Mouse (Mus musculus) liver, embryonic 14.5 days (tissue): ENCODE measurements around the gene Dusp7. TPM values are rescaled to one million over a fixed set of nuclear protein-coding genes. Genes with fewer than 3 reads are reported as not detected.

Experiments
- ATAC-seq: fragments of 200-750 bp; cut with Nextera tagmentation; 2 replicates; pipeline ENCODE4 v1.8.0; 2017; ENCODE audit warnings: moderate number of reproducible peaks, mild to moderate bottlenecking, moderate library complexity; ENCODE audit not compliant: insufficient read depth
- DNase-seq, 3 experiments: peaks; one replicate each; pipeline ENCODE4 v3.0.0-alpha.2; 2012 to 2013; ENCODE audit warnings: low read depth in 3 of 3, low spot score in 3 of 3
- H3K27ac ChIP-seq: fragments of 300-500 bp; sonication (generic); 2 replicates; pipeline ENCODE4 v1.5.1; 2014; ENCODE audit warnings: moderate library complexity, mild to moderate bottlenecking, control low read depth, inconsistent platforms
- H3K27me3 ChIP-seq: fragments of 300-500 bp; sonication (generic); 2 replicates; pipeline ENCODE4 v1.6.1; 2014; ENCODE audit warnings: mild to moderate bottlenecking, low read length, moderate library complexity; ENCODE audit not compliant: control insufficient read depth, insufficient read depth
- H3K36me3 ChIP-seq: fragments of 300-500 bp; sonication (generic); replicated peaks from 2 replicates; pipeline ENCODE4 v1.6.1; 2014; ENCODE audit warnings: low read depth; ENCODE audit not compliant: control insufficient read depth, insufficient read depth
- H3K4me1 ChIP-seq, 2 experiments: fragments of 200-500 bp in 1 of 2; fragments of 300-500 bp in 1 of 2; sonication (generic) in 1 of 2; replicated peaks; 2 replicates each; pipeline ENCODE4 v1.6.1; 2012 to 2014; ENCODE audit warnings: antibody characterized with exemption in 1 of 2, inconsistent platforms in 1 of 2, low read length in 1 of 2; ENCODE audit not compliant: control insufficient read depth in 2 of 2, insufficient read depth in 2 of 2
- H3K4me2 ChIP-seq: fragments of 300-500 bp; sonication (generic); 2 replicates; pipeline ENCODE4 v1.6.1; 2014; ENCODE audit warnings: low read depth, mild to moderate bottlenecking, control low read depth, moderate library complexity
- H3K4me3 ChIP-seq, 2 experiments: fragments of 200-500 bp in 1 of 2; fragments of 300-500 bp in 1 of 2; sonication (generic) in 1 of 2; 2 replicates each; pipeline ENCODE4 v1.5.1; 2012 to 2014; ENCODE audit warnings: low read depth in 2 of 2, low read length in 2 of 2, mild to moderate bottlenecking in 2 of 2, control low read depth in 1 of 2, inconsistent platforms in 1 of 2, moderate library complexity in 1 of 2; ENCODE audit not compliant: insufficient read depth in 1 of 2
- H3K9ac ChIP-seq: fragments of 300-500 bp; sonication (generic); replicated peaks from 2 replicates; pipeline ENCODE4 v1.6.1; 2014; ENCODE audit warnings: mild to moderate bottlenecking, control low read depth, moderate library complexity
- H3K9me3 ChIP-seq: fragments of 300-500 bp; sonication (generic); 2 replicates; pipeline ENCODE4 v1.6.1; 2016; ENCODE audit warnings: low read length, mixed read lengths; ENCODE audit not compliant: control insufficient read depth
- CTCF ChIP-seq: IDR thresholded peaks from 2 replicates; pipeline ENCODE4 v1.5.1; 2016; ENCODE audit warnings: antibody characterized with exemption, low read depth, control low read depth
- EP300 ChIP-seq: IDR thresholded peaks from 2 replicates; pipeline ENCODE4 v1.6.1; 2016; ENCODE audit warnings: antibody characterized with exemption, low read depth
- WGBS: fragments of 180-500 bp; shearing (Covaris S2); extraction: QIAGEN DNeasy Blood & Tissue Kit; methylation state at CpG from one replicate; pipeline ENCODE4 v1.1.7; 2014; ENCODE audit not compliant: insufficient replicate concordance; 5-methylcytosine and 5-hydroxymethylcytosine counted together
- polyA plus RNA-seq, 2 experiments: library from polyadenylated mRNA; depleted of rRNA in 1 of 2; stranded (reverse) in 1 of 2; unstranded in 1 of 2; fragments of >200 nt; fragmentation: Nextera tagmentation in 1 of 2; extraction: Ambion mirVana in 1 of 2; gene quantifications; 2 replicates each; pipeline versions ENCODE4 v1.2.1 to v1.2.3; 2012 to 2014

Dusp7 gene
- polyA plus RNA-seq, 2 experiments: 4.4 to 8.2 TPM

DNA sequence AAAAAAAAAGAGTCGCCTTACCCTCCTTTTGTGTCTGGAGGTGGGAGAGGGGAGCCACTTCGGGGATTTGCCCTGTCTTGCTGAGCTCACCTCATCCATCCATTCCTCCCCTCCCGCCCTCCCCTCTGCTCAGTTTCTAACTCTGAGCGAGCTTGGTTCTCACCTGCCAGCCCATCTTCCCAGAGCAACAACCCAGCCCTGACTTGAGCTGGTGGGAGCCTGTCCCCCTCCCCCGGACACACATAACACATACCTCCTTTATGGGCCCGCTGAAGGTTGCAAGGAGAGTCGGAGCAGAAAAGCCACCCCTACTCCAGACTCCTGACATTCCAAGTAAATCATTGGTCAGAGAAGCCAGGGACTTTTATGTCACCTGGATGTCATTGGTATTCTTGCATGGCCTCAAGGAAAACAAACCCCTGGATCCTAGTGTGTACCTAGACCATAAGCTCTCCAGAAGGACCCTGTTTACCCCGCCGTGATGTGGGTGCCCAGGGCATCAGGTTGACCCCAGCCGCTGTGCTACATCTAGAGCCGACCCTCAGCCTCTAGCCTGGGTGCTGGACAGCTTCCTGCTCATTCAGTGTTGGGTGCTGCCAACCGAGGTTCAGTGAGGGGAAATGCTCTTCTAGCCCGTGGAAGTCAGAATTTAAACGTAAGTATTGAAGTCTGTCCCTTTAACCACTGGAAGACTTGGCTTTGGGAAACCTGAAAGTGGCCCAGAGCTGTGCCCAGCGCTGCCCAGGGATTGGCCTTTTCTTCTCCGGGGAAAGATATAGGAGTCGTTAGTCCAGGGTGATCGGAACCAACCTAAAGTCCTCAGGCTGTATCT is 52.8 kb downstream of the Dusp7 start:
- peaks cover 15% of the 10 kb centered on the region for H3K27me3 ChIP-seq
- WGBS: 11% methylated on average over 18 of the region's 18 CpGs
- ATAC-seq: peak; percentile 9
- no peaks in the 10 kb centered on the region for H3K9me3 ChIP-seq
- DNase-seq: no peak
- no peak overlapping the region for H3K4me3 ChIP-seq
- no peaks in the 10 kb centered on the region for H3K36me3 ChIP-seq
- no peak overlapping the region for H3K9ac ChIP-seq
- TF ChIP-seq EP300: no peak
- TF ChIP-seq CTCF: no peak
- H3K4me1 ChIP-seq: no peaks in the 10 kb centered on the region
- no peak overlapping the region for H3K27ac ChIP-seq
- H3K4me2 ChIP-seq: no peak overlapping the region

DNA sequence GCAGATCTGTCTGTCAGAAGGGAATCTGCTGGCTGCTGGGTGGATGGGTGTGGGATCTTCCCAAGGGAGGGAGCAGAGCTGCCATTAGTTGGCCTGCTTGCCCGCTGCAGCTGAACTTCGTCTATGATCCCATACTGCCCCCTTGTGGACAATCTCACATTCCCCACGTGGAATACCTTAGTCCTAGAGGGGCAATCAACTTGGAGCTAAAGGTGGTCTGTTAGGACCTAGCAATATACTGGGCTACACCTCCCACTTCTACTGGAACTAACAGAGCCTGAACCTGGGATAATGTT is 53.4 kb downstream of the Dusp7 start:
- Histone ChIP-seq H3K36me3 (no peaks in the 10 kb centered on the region), H3K4me3 (no peak overlapping the region), H3K9me3 (no peaks in the 10 kb centered on the region), H3K27ac (no peak overlapping the region), H3K4me1 (no peaks in the 10 kb centered on the region), H3K9ac (no peak overlapping the region), H3K27me3 (peaks cover 15% of the 10 kb centered on the region), H3K4me2 (no peak overlapping the region)
- DNase-seq: peak; percentile 65 to 69 (median 65)
- peak; percentile 71 for ATAC-seq
- TF ChIP-seq EP300: no peak
- peak; percentile 96 for TF ChIP-seq CTCF
- WGBS: 0% methylated on average over 3 of the region's 3 CpGs

Other genes with a start within 250 kb of the Dusp7 start
- gene Glyctk, start 210.5 kb upstream of the Dusp7 start, polyA plus RNA-seq (2012; rRNA removed): 13.0 and 15.5 TPM in 2 replicates
- gene Glyctk, start 210.5 kb upstream of the Dusp7 start, polyA plus RNA-seq (2014; fragmentation: Nextera tagmentation; extraction: Ambion mirVana): 11.6 and 13.4 TPM in 2 replicates
- gene Wdr82, start 197.7 kb upstream of the Dusp7 start, polyA plus RNA-seq (2012; rRNA removed): 19.9 and 24.5 TPM in 2 replicates
- 6.5 and 8.1 TPM in 2 replicates for gene Wdr82, start 197.7 kb upstream of the Dusp7 start, polyA plus RNA-seq (2014; fragmentation: Nextera tagmentation; extraction: Ambion mirVana)
- gene Ppm1m, start 168.9 kb upstream of the Dusp7 start, polyA plus RNA-seq (2012; rRNA removed): 7.2 and 10.0 TPM in 2 replicates
- gene Ppm1m, start 168.9 kb upstream of the Dusp7 start, polyA plus RNA-seq (2014; fragmentation: Nextera tagmentation; extraction: Ambion mirVana): 5.4 and 5.9 TPM in 2 replicates
- 14.3 and 14.9 TPM in 2 replicates for gene Twf2, start 165.5 kb upstream of the Dusp7 start, polyA plus RNA-seq (2012; rRNA removed)
- gene Twf2, start 165.5 kb upstream of the Dusp7 start, polyA plus RNA-seq (2014; fragmentation: Nextera tagmentation; extraction: Ambion mirVana): 18.7 and 19.7 TPM in 2 replicates
- gene Tlr9, start 146.0 kb upstream of the Dusp7 start, polyA plus RNA-seq (2012; rRNA removed): 0.29 and 0.45 TPM in 2 replicates
- 0.06 and 0.08 TPM in 2 replicates for gene Tlr9, start 146.0 kb upstream of the Dusp7 start, polyA plus RNA-seq (2014; fragmentation: Nextera tagmentation; extraction: Ambion mirVana)
- 29.2 and 29.8 TPM in 2 replicates for gene Alas1, start 120.0 kb upstream of the Dusp7 start, polyA plus RNA-seq (2012; rRNA removed)
- gene Alas1, start 120.0 kb upstream of the Dusp7 start, polyA plus RNA-seq (2014; fragmentation: Nextera tagmentation; extraction: Ambion mirVana): 36.9 and 43.6 TPM in 2 replicates
- 17.8 and 18.5 TPM in 2 replicates for gene Poc1a, start 87.6 kb upstream of the Dusp7 start, polyA plus RNA-seq (2012; rRNA removed)
- 21.4 and 23.7 TPM in 2 replicates for gene Poc1a, start 87.6 kb upstream of the Dusp7 start, polyA plus RNA-seq (2014; fragmentation: Nextera tagmentation; extraction: Ambion mirVana)
- 718 and 743 TPM in 2 replicates for gene Rpl29, start 60.8 kb downstream of the Dusp7 start, polyA plus RNA-seq (2012; rRNA removed)
- 713 and 720 TPM in 2 replicates for gene Rpl29, start 60.8 kb downstream of the Dusp7 start, polyA plus RNA-seq (2014; fragmentation: Nextera tagmentation; extraction: Ambion mirVana)
- gene Acy1, start 69.7 kb downstream of the Dusp7 start, polyA plus RNA-seq (2012; rRNA removed): 13.6 and 19.5 TPM in 2 replicates
- gene Acy1, start 69.7 kb downstream of the Dusp7 start, polyA plus RNA-seq (2014; fragmentation: Nextera tagmentation; extraction: Ambion mirVana): 26.7 and 26.8 TPM in 2 replicates
- 17.3 and 23.7 TPM in 2 replicates for gene Abhd14b, start 78.8 kb downstream of the Dusp7 start, polyA plus RNA-seq (2012; rRNA removed)
- 24.9 and 25.2 TPM in 2 replicates for gene Abhd14b, start 78.8 kb downstream of the Dusp7 start, polyA plus RNA-seq (2014; fragmentation: Nextera tagmentation; extraction: Ambion mirVana)
- 14.4 and 16.4 TPM in 2 replicates for gene Abhd14a, start 79.0 kb downstream of the Dusp7 start, polyA plus RNA-seq (2012; rRNA removed)
- 14.3 and 16.3 TPM in 2 replicates for gene Abhd14a, start 79.0 kb downstream of the Dusp7 start, polyA plus RNA-seq (2014; fragmentation: Nextera tagmentation; extraction: Ambion mirVana)
- gene Pcbp4, start 84.7 kb downstream of the Dusp7 start, polyA plus RNA-seq (2012; rRNA removed): 11.3 and 18.3 TPM in 2 replicates
- 5.6 and 5.7 TPM in 2 replicates for gene Pcbp4, start 84.7 kb downstream of the Dusp7 start, polyA plus RNA-seq (2014; fragmentation: Nextera tagmentation; extraction: Ambion mirVana)
- gene Gpr62, start 97.3 kb downstream of the Dusp7 start, polyA plus RNA-seq (2012; rRNA removed): not detected in 2 replicates
- not detected in 2 replicates for gene Gpr62, start 97.3 kb downstream of the Dusp7 start, polyA plus RNA-seq (2014; fragmentation: Nextera tagmentation; extraction: Ambion mirVana)
- 18.1 and 18.8 TPM in 2 replicates for gene Rrp9, start 107.3 kb downstream of the Dusp7 start, polyA plus RNA-seq (2012; rRNA removed)
- 22.1 and 25.1 TPM in 2 replicates for gene Rrp9, start 107.3 kb downstream of the Dusp7 start, polyA plus RNA-seq (2014; fragmentation: Nextera tagmentation; extraction: Ambion mirVana)
- 1.3 TPM in 2 replicates for gene Parp3, start 108.3 kb downstream of the Dusp7 start, polyA plus RNA-seq (2012; rRNA removed)
- gene Parp3, start 108.3 kb downstream of the Dusp7 start, polyA plus RNA-seq (2014; fragmentation: Nextera tagmentation; extraction: Ambion mirVana): 0.77 and 0.91 TPM in 2 replicates
- gene Iqcf1, start 131.3 kb downstream of the Dusp7 start, polyA plus RNA-seq (2012; rRNA removed): not detected in 2 replicates
- gene Iqcf1, start 131.3 kb downstream of the Dusp7 start, polyA plus RNA-seq (2014; fragmentation: Nextera tagmentation; extraction: Ambion mirVana): not detected in 2 replicates
- not detected in 2 replicates for gene Iqcf5, start 145.9 kb downstream of the Dusp7 start, polyA plus RNA-seq (2012; rRNA removed)
- not detected in 2 replicates for gene Iqcf5, start 145.9 kb downstream of the Dusp7 start, polyA plus RNA-seq (2014; fragmentation: Nextera tagmentation; extraction: Ambion mirVana)
- gene Iqcf3, start 193.0 kb downstream of the Dusp7 start, polyA plus RNA-seq (2012; rRNA removed): not detected in 2 replicates
- not detected in 2 replicates for gene Iqcf3, start 193.0 kb downstream of the Dusp7 start, polyA plus RNA-seq (2014; fragmentation: Nextera tagmentation; extraction: Ambion mirVana)
- not detected in 2 replicates for gene Iqcf4, start 202.4 kb downstream of the Dusp7 start, polyA plus RNA-seq (2012; rRNA removed)
- gene Iqcf4, start 202.4 kb downstream of the Dusp7 start, polyA plus RNA-seq (2014; fragmentation: Nextera tagmentation; extraction: Ambion mirVana): not detected in 2 replicates